Mouse (Mus musculus) forebrain, embryonic 11.5 days (tissue): ENCODE results near the gene Slc38a3. TPM values are rescaled to one million over a fixed set of nuclear protein-coding genes. Genes with fewer than 3 reads are reported as not detected.

ENCODE experiments used
- ATAC-seq: fragments of 200-750 bp; cut with Nextera tagmentation; replicated peaks from 2 replicates; pipeline ENCODE4 v1.8.0; 2017; ENCODE audit warnings: moderate TSS enrichment; ENCODE audit not compliant: low FRiP score
- DNase-seq: peaks from one replicate; pipeline ENCODE4 v3.0.0-alpha.2; 2017; ENCODE audit warnings: low spot score
- H3K27ac ChIP-seq: fragments of 300-500 bp; sonication (generic); 2 replicates; pipeline ENCODE4 v1.5.1; 2014; ENCODE audit warnings: low read depth, low read length
- H3K27me3 ChIP-seq: fragments of 300-500 bp; sonication (generic); 2 replicates; pipeline ENCODE4 v1.6.1; 2014; ENCODE audit warnings: mild to moderate bottlenecking, low read length, mixed read lengths; ENCODE audit not compliant: control insufficient read depth, insufficient read depth
- H3K36me3 ChIP-seq: fragments of 300-500 bp; sonication (generic); 2 replicates; pipeline ENCODE4 v1.6.1; 2014; ENCODE audit warnings: mild to moderate bottlenecking, low read length, moderate library complexity, mixed read lengths; ENCODE audit not compliant: control insufficient read depth, insufficient read depth
- H3K4me1 ChIP-seq: fragments of 300-500 bp; sonication (generic); replicated peaks from 2 replicates; pipeline ENCODE4 v1.6.1; 2014; ENCODE audit warnings: low read length, mixed read lengths; ENCODE audit not compliant: control insufficient read depth, insufficient read depth
- H3K4me2 ChIP-seq: fragments of 300-500 bp; sonication (generic); 2 replicates; pipeline ENCODE4 v1.6.1; 2014; ENCODE audit warnings: low read depth, mild to moderate bottlenecking, low read length, moderate library complexity, mixed read lengths; ENCODE audit not compliant: severe bottlenecking
- H3K4me3 ChIP-seq: fragments of 300-500 bp; sonication (generic); 2 replicates; pipeline ENCODE4 v1.5.1; 2014; ENCODE audit warnings: low read depth, low read length
- H3K9ac ChIP-seq: fragments of 300-500 bp; sonication (generic); 2 replicates; pipeline ENCODE4 v1.6.1; 2014; ENCODE audit warnings: low read length
- H3K9me3 ChIP-seq: fragments of 300-500 bp; sonication (generic); 2 replicates; pipeline ENCODE4 v1.6.1; 2016; ENCODE audit warnings: low read length, mixed read lengths; ENCODE audit not compliant: control insufficient read depth
- WGBS: fragments of 180-500 bp; shearing (Covaris S2); extraction: QIAGEN DNeasy Blood & Tissue Kit; methylation state at CpG from one replicate; pipeline ENCODE4 v1.1.7; 2014; 5-methylcytosine and 5-hydroxymethylcytosine counted together
- polyA plus RNA-seq: library from polyadenylated mRNA; unstranded; fragments of >200 nt; fragmentation: Nextera tagmentation; extraction: Ambion mirVana; gene quantifications from 2 replicates; pipeline ENCODE4 v1.2.1, GENCODE M21; 2014

The Slc38a3 gene
- polyA plus RNA-seq, 1 experiment from 2014 or later, result 6.7 TPM

- H3K4me1 ChIP-seq, result peaks cover 56% of the 10 kb centered on the region
- no peaks in the 10 kb centered on the region for H3K9me3 ChIP-seq
- peak overlapping the region; percentile 87 for H3K27ac ChIP-seq
- peak overlapping the region; percentile 89 for H3K4me3 ChIP-seq
- H3K9ac ChIP-seq, result peak overlapping the region; percentile 97
- DNase-seq (no peak), ATAC-seq (no peak)
- 1% methylated on average over 15 of the region's 15 CpGs for WGBS
- H3K4me2 ChIP-seq, result peak overlapping the region; percentile 100
- H3K36me3 ChIP-seq, result no peaks in the 10 kb centered on the region; the same call in 1 of the 2 replicates
- H3K27me3 ChIP-seq, result no peaks in the 10 kb centered on the region
Measured at GRCm38 (mm10) chr9:107633661-107634405, 35.5 kb downstream of the Slc38a3 start.

GRCm38 (mm10) chr9:107633091-107633660 lies 36.2 kb downstream of the Slc38a3 start:
- Histone ChIP-seq H3K27me3 (no peaks in the 10 kb centered on the region), H3K36me3 (no peaks in the 10 kb centered on the region; the same call in 1 of the 2 replicates), H3K9ac (peak overlapping the region; percentile 97), H3K4me1 (peaks cover 62% of the 10 kb centered on the region), H3K27ac (peak overlapping the region; percentile 87), H3K9me3 (no peaks in the 10 kb centered on the region), H3K4me2 (peak overlapping the region; percentile 100), H3K4me3 (peak overlapping the region; percentile 89)
- no peak for ATAC-seq
- DNase-seq, result peak; percentile 82
- WGBS, result under 1% methylated on average over 33 of the region's 33 CpGs

- H3K9me3 ChIP-seq, result no peaks in the 10 kb centered on the region
- peak overlapping the region; percentile 100 for H3K4me2 ChIP-seq
- H3K27me3 ChIP-seq, result no peaks in the 10 kb centered on the region
- H3K36me3 ChIP-seq, result no peaks in the 10 kb centered on the region; the same call in 1 of the 2 replicates
- peaks cover 65% of the 10 kb centered on the region for H3K4me1 ChIP-seq
- ATAC-seq, result no peak
- WGBS, result 44% methylated on average over 6 of the region's 6 CpGs
- peak overlapping the region; percentile 89 for H3K4me3 ChIP-seq
- DNase-seq, result no peak
- H3K9ac ChIP-seq, result peak overlapping the region; percentile 97
- peak overlapping the region; percentile 87 for H3K27ac ChIP-seq
Measured at GRCm38 (mm10) chr9:107632478-107632877, 36.9 kb downstream of the Slc38a3 start.

- peak overlapping the region; percentile 89 for H3K4me3 ChIP-seq
- peaks cover 66% of the 10 kb centered on the region for H3K4me1 ChIP-seq
- H3K4me2 ChIP-seq, result peak overlapping the region; percentile 100
- H3K27ac ChIP-seq, result peak overlapping the region; percentile 100
- ATAC-seq, result no peak
- H3K9me3 ChIP-seq, result no peaks in the 10 kb centered on the region
- no peak for DNase-seq
- no peaks in the 10 kb centered on the region; the same call in 1 of the 2 replicates for H3K36me3 ChIP-seq
- no peaks in the 10 kb centered on the region for H3K27me3 ChIP-seq
- 66% methylated on average over 8 of the region's 8 CpGs for WGBS
- H3K9ac ChIP-seq, result peak overlapping the region; percentile 97
Measured at GRCm38 (mm10) chr9:107631861-107632260, 37.5 kb downstream of the Slc38a3 start.

- Histone ChIP-seq H3K27ac (peak overlapping the region; percentile 100), H3K4me1 (peaks cover 68% of the 10 kb centered on the region), H3K4me2 (peak overlapping the region; percentile 100), H3K36me3 (no peaks in the 10 kb centered on the region; the same call in 1 of the 2 replicates), H3K27me3 (no peaks in the 10 kb centered on the region), H3K4me3 (peak overlapping the region; percentile 89), H3K9ac (peak overlapping the region; percentile 97; the same call in 1 of the 2 replicates), H3K9me3 (no peaks in the 10 kb centered on the region)
- 29% methylated on average over 9 of the region's 9 CpGs for WGBS
- DNase-seq (no peak), ATAC-seq (no peak)
Measured at GRCm38 (mm10) chr9:107631311-107631826, 38.0 kb downstream of the Slc38a3 start.

- Histone ChIP-seq H3K4me3 (peak overlapping the region; percentile 27; the same call in 1 of the 2 replicates), H3K4me1 (peaks cover 72% of the 10 kb centered on the region), H3K4me2 (peak overlapping the region; percentile 55), H3K36me3 (no peaks in the 10 kb centered on the region; the same call in 1 of the 2 replicates), H3K27me3 (no peaks in the 10 kb centered on the region), H3K9me3 (no peaks in the 10 kb centered on the region), H3K9ac (peak overlapping the region; percentile 73), H3K27ac (peak overlapping the region; percentile 100)
- DNase-seq (peak; percentile 91), ATAC-seq (peak; percentile 57)
- WGBS, result 4% methylated on average over 4 of the region's 4 CpGs
Measured at GRCm38 (mm10) chr9:107630576-107630975, 38.8 kb downstream of the Slc38a3 start.

- no peaks in the 10 kb centered on the region for H3K27me3 ChIP-seq
Measured at GRCm38 (mm10) chr9:107629901-107630425, 39.4 kb downstream of the Slc38a3 start.

GRCm38 (mm10) chr9:107629411-107629730 lies 40.0 kb downstream of the Slc38a3 start:
- Histone ChIP-seq H3K9ac (peak overlapping the region; percentile 73), H3K27ac (peak overlapping the region; percentile 100), H3K4me3 (0 out of 2 replicates have a peak overlapping the region, but pooled peaks have one; percentile 27), H3K36me3 (no peaks in the 10 kb centered on the region; the same call in 1 of the 2 replicates), H3K4me1 (peaks cover 79% of the 10 kb centered on the region), H3K9me3 (no peaks in the 10 kb centered on the region), H3K4me2 (peak overlapping the region; percentile 55), H3K27me3 (no peaks in the 10 kb centered on the region)
- DNase-seq, result no peak
- no peak for ATAC-seq
- WGBS, result 16% methylated on average over 4 of the region's 4 CpGs

More at GRCm38 (mm10) chr9:107629901-107630425, 39.4 kb downstream of the Slc38a3 start:
- H3K4me1 ChIP-seq, result peaks cover 73% of the 10 kb centered on the region
- DNase-seq, result peak; percentile 76
- H3K4me3 ChIP-seq, result peak overlapping the region; percentile 27
- H3K36me3 ChIP-seq, result no peaks in the 10 kb centered on the region; the same call in 1 of the 2 replicates
- H3K27ac ChIP-seq, result peak overlapping the region; percentile 100
- ATAC-seq, result no peak
- H3K9me3 ChIP-seq, result no peaks in the 10 kb centered on the region
- peak overlapping the region; percentile 73 for H3K9ac ChIP-seq
- peak overlapping the region; percentile 55 for H3K4me2 ChIP-seq
- WGBS, result 4% methylated on average over 14 of the region's 14 CpGs
